Mouse (Mus musculus): ENCODE data around the gene Pogz. TPM values are rescaled to one million over a fixed set of nuclear protein-coding genes. Genes with fewer than 3 reads are reported as not detected.

The Pogz gene
- total and polyA plus RNA-seq, 2 experiments from 2014 or later: 5.8 to 22.3 TPM

- no peak overlapping the region for H3K9ac ChIP-seq (replicated peaks; ENCODE audit: low read depth, low read length)
- no peaks in the 10 kb centered on the region for H3K4me1 ChIP-seq (ENCODE audit: control insufficient read depth, insufficient read depth)
- H3K4me2 ChIP-seq (ENCODE audit: low read depth, low read length): no peak overlapping the region
- H3K27me3 ChIP-seq (ENCODE audit: control insufficient read depth, insufficient read depth, low read length): no peaks in the 10 kb centered on the region
- no peaks in the 10 kb centered on the region for H3K9me3 ChIP-seq (replicated peaks; ENCODE audit: control insufficient read depth, low read length)
- H3K36me3 ChIP-seq (replicated peaks; ENCODE audit: control insufficient read depth, insufficient read depth, low read length): peaks cover 98% of the 10 kb centered on the region
- WGBS: 76% methylated on average over 6 of the region's 6 CpGs
- DNase-seq (ENCODE audit: low spot score) (no peak), ATAC-seq (ENCODE audit: insufficient read depth, low read depth) (no peak)
- no peak overlapping the region for H3K27ac ChIP-seq (ENCODE audit: low read depth)
- TF ChIP-seq EP300 (IDR thresholded peaks at IDR 0.05; ENCODE audit: low read depth) (no peak), CTCF (IDR thresholded peaks at IDR 0.05; ENCODE audit: low read depth) (no peak)
- H3K4me3 ChIP-seq (ENCODE audit: low read depth, low read length): no peak overlapping the region
These were observed 41.3 kb downstream of the Pogz start for GRCm38 (mm10) chr3:94878618-94879017.

GRCm38 (mm10) chr3:94881840-94882239 is 44.5 kb downstream of the Pogz start:
- Histone ChIP-seq H3K27ac (ENCODE audit: low read depth) (no peak overlapping the region), H3K9ac (replicated peaks; ENCODE audit: low read depth, low read length) (no peak overlapping the region), H3K4me1 (ENCODE audit: control insufficient read depth, insufficient read depth) (peaks cover 11% of the 10 kb centered on the region; the same call in 1 of the 2 replicates), H3K36me3 (replicated peaks; ENCODE audit: control insufficient read depth, insufficient read depth, low read length) (peaks cover 83% of the 10 kb centered on the region), H3K9me3 (replicated peaks; ENCODE audit: control insufficient read depth, low read length) (no peaks in the 10 kb centered on the region), H3K27me3 (ENCODE audit: control insufficient read depth, insufficient read depth, low read length) (no peaks in the 10 kb centered on the region), H3K4me2 (ENCODE audit: low read depth, low read length) (no peak overlapping the region), H3K4me3 (ENCODE audit: low read depth, low read length) (no peak overlapping the region)
- DNase-seq (ENCODE audit: low spot score) (no peak), ATAC-seq (ENCODE audit: insufficient read depth, low read depth) (no peak)
- WGBS: 76% methylated on average over 4 of the region's 4 CpGs
- TF ChIP-seq EP300 (IDR thresholded peaks at IDR 0.05; ENCODE audit: low read depth) (no peak), CTCF (IDR thresholded peaks at IDR 0.05; ENCODE audit: low read depth) (no peak)

- WGBS: 84% methylated on average over 3 of the region's 3 CpGs
- no peak for ATAC-seq (ENCODE audit: insufficient read depth, low read depth)
- H3K9ac ChIP-seq (replicated peaks; ENCODE audit: low read depth, low read length): no peak overlapping the region
- H3K27me3 ChIP-seq (ENCODE audit: control insufficient read depth, insufficient read depth, low read length): no peaks in the 10 kb centered on the region
- DNase-seq (ENCODE audit: low spot score): no peak
- peaks cover 75% of the 10 kb centered on the region for H3K36me3 ChIP-seq (replicated peaks; ENCODE audit: control insufficient read depth, insufficient read depth, low read length)
- no peak overlapping the region for H3K4me3 ChIP-seq (ENCODE audit: low read depth, low read length)
- no peak overlapping the region for H3K4me2 ChIP-seq (ENCODE audit: low read depth, low read length)
- TF ChIP-seq EP300 (IDR thresholded peaks at IDR 0.05; ENCODE audit: low read depth) (no peak), CTCF (IDR thresholded peaks at IDR 0.05; ENCODE audit: low read depth) (no peak)
- H3K9me3 ChIP-seq (replicated peaks; ENCODE audit: control insufficient read depth, low read length): no peaks in the 10 kb centered on the region
- H3K27ac ChIP-seq (ENCODE audit: low read depth): no peak overlapping the region
- peaks cover 14% of the 10 kb centered on the region; the same call in 1 of the 2 replicates for H3K4me1 ChIP-seq (ENCODE audit: control insufficient read depth, insufficient read depth)
These were observed 45.2 kb downstream of the Pogz start for GRCm38 (mm10) chr3:94882579-94882978.

GRCm38 (mm10) chr3:94886316-94887224 is 49.2 kb downstream of the Pogz start, which contains the start of gene Psmb4:
TSS of gene Psmb4 (minus strand) at chr3:94886961.
- peak; percentile 86 for ATAC-seq (ENCODE audit: insufficient read depth, low read depth)
- Histone ChIP-seq H3K9ac (replicated peaks; ENCODE audit: low read depth, low read length) (peak within 1 kb of the TSS; percentile 79), H3K4me2 (ENCODE audit: low read depth, low read length) (peak within 1 kb of the TSS; percentile 77), H3K4me1 (ENCODE audit: control insufficient read depth, insufficient read depth) (peaks cover 14% of the 10 kb centered on the region; the same call in 1 of the 2 replicates), H3K4me3 (ENCODE audit: low read depth, low read length) (peak within 1 kb of the TSS; percentile 87), H3K27ac (ENCODE audit: low read depth) (peak within 1 kb of the TSS; percentile 83), H3K36me3 (replicated peaks; ENCODE audit: control insufficient read depth, insufficient read depth, low read length) (peaks cover 37% of the 10 kb centered on the region), H3K9me3 (replicated peaks; ENCODE audit: control insufficient read depth, low read length) (no peaks in the 10 kb centered on the region), H3K27me3 (ENCODE audit: control insufficient read depth, insufficient read depth, low read length) (no peaks in the 10 kb centered on the region)
- TF ChIP-seq EP300 (IDR thresholded peaks at IDR 0.05; ENCODE audit: low read depth): no peak
- TF ChIP-seq CTCF (IDR thresholded peaks at IDR 0.05; ENCODE audit: low read depth): no peak
- WGBS: under 1% methylated on average over 61 of the region's 61 CpGs
- DNase-seq (ENCODE audit: low spot score): peak; percentile 94

- H3K9ac ChIP-seq (replicated peaks; ENCODE audit: low read depth, low read length): no peak overlapping the region
- ATAC-seq (ENCODE audit: insufficient read depth, low read depth): no peak; the same call in 1 of the 2 replicates
- TF ChIP-seq EP300 (IDR thresholded peaks at IDR 0.05; ENCODE audit: low read depth) (no peak), CTCF (IDR thresholded peaks at IDR 0.05; ENCODE audit: low read depth) (peak; percentile 60)
- H3K36me3 ChIP-seq (replicated peaks; ENCODE audit: control insufficient read depth, insufficient read depth, low read length): peaks cover 17% of the 10 kb centered on the region
- peaks cover 14% of the 10 kb centered on the region; the same call in 1 of the 2 replicates for H3K4me1 ChIP-seq (ENCODE audit: control insufficient read depth, insufficient read depth)
- H3K4me2 ChIP-seq (ENCODE audit: low read depth, low read length): no peak overlapping the region
- peak; percentile 36 for DNase-seq (ENCODE audit: low spot score)
- H3K27ac ChIP-seq (ENCODE audit: low read depth): no peak overlapping the region
- no peaks in the 10 kb centered on the region for H3K9me3 ChIP-seq (replicated peaks; ENCODE audit: control insufficient read depth, low read length)
- no peaks in the 10 kb centered on the region for H3K27me3 ChIP-seq (ENCODE audit: control insufficient read depth, insufficient read depth, low read length)
- no peak overlapping the region for H3K4me3 ChIP-seq (ENCODE audit: low read depth, low read length)
These were observed 51.2 kb downstream of the Pogz start for GRCm38 (mm10) chr3:94888595-94888994.
